Mouse (Mus musculus): ENCODE results near the gene Matn1. TPM values are rescaled to one million over a fixed set of nuclear protein-coding genes. Genes with fewer than 3 reads are reported as not detected.
A peak's percentile ranks its signal among the peaks of the same experiment; 100 is the strongest.

Gene Matn1
- polyA plus RNA-seq, 1 experiment from 2014 or later, result 4.2 TPM

GRCm38 (mm10) chr4:130909167-130909874, 34.9 kb upstream of the Matn1 start:
- no peak for ATAC-seq (ENCODE audit: low read depth)
- 57% methylated on average over 17 of the region's 17 CpGs for WGBS
- no peak overlapping the region for H3K9ac ChIP-seq

GRCm38 (mm10) chr4:130910666-130911065, 33.5 kb upstream of the Matn1 start:
- ATAC-seq (ENCODE audit: low read depth), result no peak
- Histone ChIP-seq H3K9me3 (no peaks in the 10 kb centered on the region), H3K36me3 (no peaks in the 10 kb centered on the region), H3K27ac (replicated peaks) (no peak overlapping the region), H3K27me3 (no peaks in the 10 kb centered on the region; the same call in 1 of the 2 replicates), H3K4me3 (no peak overlapping the region), H3K4me2 (no peak overlapping the region), H3K9ac (no peak overlapping the region), H3K4me1 (replicated peaks) (peaks cover 15% of the 10 kb centered on the region)
- 44% methylated on average over 7 of the region's 7 CpGs for WGBS

More at GRCm38 (mm10) chr4:130909167-130909874, 34.9 kb upstream of the Matn1 start:
- H3K4me2 ChIP-seq, result no peak overlapping the region
- H3K4me3 ChIP-seq, result no peak overlapping the region
- H3K27ac ChIP-seq (replicated peaks), result no peak overlapping the region
- H3K27me3 ChIP-seq, result no peaks in the 10 kb centered on the region; the same call in 1 of the 2 replicates
- H3K9me3 ChIP-seq, result no peaks in the 10 kb centered on the region
- H3K36me3 ChIP-seq, result no peaks in the 10 kb centered on the region
- H3K4me1 ChIP-seq (replicated peaks), result peaks cover 23% of the 10 kb centered on the region

- Histone ChIP-seq H3K27ac (replicated peaks) (no peak overlapping the region), H3K4me1 (replicated peaks) (0 out of 2 replicates have a peak, but pooled peaks cover 6% of the 10 kb centered on the region), H3K4me3 (no peak overlapping the region), H3K36me3 (no peaks in the 10 kb centered on the region), H3K9ac (no peak overlapping the region), H3K27me3 (no peaks in the 10 kb centered on the region), H3K4me2 (no peak overlapping the region), H3K9me3 (no peaks in the 10 kb centered on the region)
- 88% methylated on average over 3 of the region's 3 CpGs for WGBS
- no peak for ATAC-seq (ENCODE audit: low read depth)
Observed at GRCm38 (mm10) chr4:130912626-130913025, 31.6 kb upstream of the Matn1 start.

- no peaks in the 10 kb centered on the region for H3K27me3 ChIP-seq
- H3K9ac ChIP-seq, result no peak within 1 kb of the TSS
- no peak for ATAC-seq (ENCODE audit: low read depth)
- no peaks in the 10 kb centered on the region for H3K9me3 ChIP-seq
- no peak within 1 kb of the TSS for H3K27ac ChIP-seq (replicated peaks)
- WGBS, result 63% methylated on average over 11 of the region's 11 CpGs
- H3K4me1 ChIP-seq (replicated peaks), result 0 out of 2 replicates have a peak, but pooled peaks cover 6% of the 10 kb centered on the region
- H3K4me2 ChIP-seq, result no peak within 1 kb of the TSS
- H3K36me3 ChIP-seq, result no peaks in the 10 kb centered on the region
- H3K4me3 ChIP-seq, result no peak within 1 kb of the TSS
Observed at GRCm38 (mm10) chr4:130913077-130913476, 31.1 kb upstream of the Matn1 start, which contains the start of gene Laptm5. Laptm5 (plus strand) TSS chr4:130913125.

- H3K9me3 ChIP-seq, result no peaks in the 10 kb centered on the region
- no peak overlapping the region for H3K4me2 ChIP-seq
- H3K4me3 ChIP-seq, result no peak overlapping the region
- no peak overlapping the region for H3K9ac ChIP-seq
- no peak overlapping the region for H3K27ac ChIP-seq (replicated peaks)
- ATAC-seq (ENCODE audit: low read depth), result no peak
- no peaks in the 10 kb centered on the region for H3K36me3 ChIP-seq
- 76% methylated on average over 3 of the region's 3 CpGs for WGBS
- no peaks in the 10 kb centered on the region for H3K27me3 ChIP-seq
- 0 out of 2 replicates have a peak, but pooled peaks cover 6% of the 10 kb centered on the region for H3K4me1 ChIP-seq (replicated peaks)
Observed at GRCm38 (mm10) chr4:130913511-130913910, 30.7 kb upstream of the Matn1 start.

GRCm38 (mm10) chr4:130914011-130914410, 30.2 kb upstream of the Matn1 start:
- Histone ChIP-seq H3K27ac (replicated peaks) (no peak overlapping the region), H3K4me1 (replicated peaks) (0 out of 2 replicates have a peak, but pooled peaks cover 6% of the 10 kb centered on the region), H3K9ac (no peak overlapping the region), H3K4me3 (no peak overlapping the region), H3K36me3 (no peaks in the 10 kb centered on the region), H3K4me2 (no peak overlapping the region), H3K27me3 (no peaks in the 10 kb centered on the region), H3K9me3 (no peaks in the 10 kb centered on the region)
- WGBS, result 84% methylated on average over 4 of the region's 4 CpGs
- no peak for ATAC-seq (ENCODE audit: low read depth)

- Histone ChIP-seq H3K9ac (no peak overlapping the region), H3K9me3 (no peaks in the 10 kb centered on the region), H3K27ac (replicated peaks) (no peak overlapping the region), H3K4me3 (no peak overlapping the region), H3K4me2 (no peak overlapping the region), H3K27me3 (no peaks in the 10 kb centered on the region), H3K36me3 (no peaks in the 10 kb centered on the region), H3K4me1 (replicated peaks) (peaks cover 7% of the 10 kb centered on the region)
- WGBS, result 74% methylated on average over 7 of the region's 7 CpGs
- no peak for ATAC-seq (ENCODE audit: low read depth)
Observed at GRCm38 (mm10) chr4:130914527-130914926, 29.7 kb upstream of the Matn1 start.

GRCm38 (mm10) chr4:130915006-130915667, 29.0 kb upstream of the Matn1 start:
- H3K36me3 ChIP-seq, result no peaks in the 10 kb centered on the region
- H3K27me3 ChIP-seq, result no peaks in the 10 kb centered on the region
- ATAC-seq (ENCODE audit: low read depth), result no peak
- no peak overlapping the region for H3K4me2 ChIP-seq
- no peak overlapping the region for H3K9ac ChIP-seq
- WGBS, result 77% methylated on average over 12 of the region's 12 CpGs
- H3K9me3 ChIP-seq, result no peaks in the 10 kb centered on the region
- H3K4me3 ChIP-seq, result no peak overlapping the region
- no peak overlapping the region for H3K27ac ChIP-seq (replicated peaks)
- peaks cover 13% of the 10 kb centered on the region for H3K4me1 ChIP-seq (replicated peaks)

GRCm38 (mm10) chr4:130915668-130916035, 28.5 kb upstream of the Matn1 start:
- no peak overlapping the region for H3K9ac ChIP-seq
- ATAC-seq (ENCODE audit: low read depth), result no peak
- H3K4me1 ChIP-seq (replicated peaks), result peaks cover 17% of the 10 kb centered on the region
- no peak overlapping the region for H3K27ac ChIP-seq (replicated peaks)
- WGBS, result 43% methylated on average over 7 of the region's 7 CpGs
- H3K4me2 ChIP-seq, result no peak overlapping the region
- no peak overlapping the region for H3K4me3 ChIP-seq
- no peaks in the 10 kb centered on the region for H3K9me3 ChIP-seq
- no peaks in the 10 kb centered on the region for H3K36me3 ChIP-seq
- H3K27me3 ChIP-seq, result no peaks in the 10 kb centered on the region

GRCm38 (mm10) chr4:130916639-130917038, 27.5 kb upstream of the Matn1 start:
- WGBS, result 83% methylated on average over 7 of the region's 7 CpGs
- peaks cover 24% of the 10 kb centered on the region for H3K4me1 ChIP-seq (replicated peaks)
- no peaks in the 10 kb centered on the region for H3K36me3 ChIP-seq
- no peak overlapping the region for H3K9ac ChIP-seq
- no peak overlapping the region for H3K4me2 ChIP-seq
- no peak for ATAC-seq (ENCODE audit: low read depth)
- no peaks in the 10 kb centered on the region for H3K27me3 ChIP-seq
- H3K9me3 ChIP-seq, result no peaks in the 10 kb centered on the region
- H3K4me3 ChIP-seq, result no peak overlapping the region
- no peak overlapping the region for H3K27ac ChIP-seq (replicated peaks)

GRCm38 (mm10) chr4:130917564-130917963, 26.6 kb upstream of the Matn1 start:
- H3K4me1 ChIP-seq (replicated peaks), result peaks cover 24% of the 10 kb centered on the region
- H3K4me2 ChIP-seq, result no peak overlapping the region
- no peaks in the 10 kb centered on the region for H3K36me3 ChIP-seq
- no peaks in the 10 kb centered on the region for H3K9me3 ChIP-seq
- ATAC-seq (ENCODE audit: low read depth), result no peak
- no peaks in the 10 kb centered on the region for H3K27me3 ChIP-seq
- H3K27ac ChIP-seq (replicated peaks), result no peak overlapping the region
- H3K4me3 ChIP-seq, result no peak overlapping the region
- no peak overlapping the region for H3K9ac ChIP-seq
- WGBS, result 77% methylated on average over 4 of the region's 4 CpGs

- Histone ChIP-seq H3K9ac (no peak overlapping the region), H3K4me2 (no peak overlapping the region), H3K9me3 (no peaks in the 10 kb centered on the region), H3K4me3 (no peak overlapping the region), H3K27me3 (no peaks in the 10 kb centered on the region), H3K27ac (replicated peaks) (no peak overlapping the region), H3K36me3 (no peaks in the 10 kb centered on the region), H3K4me1 (replicated peaks) (peaks cover 24% of the 10 kb centered on the region)
- 0 out of 2 replicates have a peak, but pooled peaks have one; percentile 12 for ATAC-seq (ENCODE audit: low read depth)
- WGBS, result 70% methylated on average over 10 of the region's 10 CpGs
Observed at GRCm38 (mm10) chr4:130918805-130919749, 25.1 kb upstream of the Matn1 start.
